Mouse (Mus musculus) erythroblast, embryonic 14.5 days (primary cell): Measurements from ENCODE around the gene Fgf12.

ENCODE experiments used
- GATA1 ChIP-seq: IDR thresholded peaks from 2 replicates; pipeline ENCODE4 v1.6.1; 2012; ENCODE audit warnings: low read length, inconsistent platforms, mixed read lengths
- TAL1 ChIP-seq: IDR thresholded peaks from 3 replicates; pipeline ENCODE4 v1.6.1; 2012; ENCODE audit warnings: low read length, inconsistent platforms, mixed read lengths

- TF ChIP-seq GATA1 (no peak), TAL1 (no peak)
Observed at GRCm38 (mm10) chr16:28696851-28697250, 56.0 kb downstream of the Fgf12 start.
